Mouse (Mus musculus): ENCODE data around the gene Fndc5.

GRCm38 (mm10) chr4:129172529-129172928 is 35.7 kb downstream of the Fndc5 start:
- TF ChIP-seq CTCF (IDR thresholded peaks at IDR 0.05; ENCODE audit: low read depth, low read length) (no peak), TAL1 (conservative IDR thresholded peaks at IDR 0.05; ENCODE audit: low read depth, low read length) (no peak)

Measured in G1E (cell line).